Mouse (Mus musculus) embryo, embryonic 10 days (tissue): ENCODE data around the gene S100a16.

Experiments used
- DNase-seq: peaks from one replicate; pipeline ENCODE4 v3.0.0-alpha.2; 2015; ENCODE audit warnings: low spot score

S100a16 gene

DNA sequence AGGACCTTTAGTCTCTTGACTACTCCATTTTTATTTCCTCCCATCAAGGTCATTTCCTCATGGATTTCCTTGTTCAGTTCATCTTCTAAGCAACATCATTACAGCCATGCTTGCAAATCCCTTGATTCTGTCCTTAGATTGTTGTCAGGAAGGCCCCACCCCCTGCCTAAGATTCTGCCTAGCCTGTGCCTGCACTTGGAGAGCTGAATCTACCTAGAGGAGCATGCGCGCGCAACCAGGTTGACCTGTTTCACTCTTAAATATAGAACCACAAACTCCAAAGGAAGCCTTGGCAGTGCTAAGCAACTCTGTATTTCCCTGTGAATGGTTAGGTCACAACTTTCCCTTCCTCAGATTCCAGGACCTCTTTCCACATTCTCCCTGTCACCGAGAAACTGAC, 19.3 kb upstream of the S100a16 start:
- DNase-seq = no peak

DNA sequence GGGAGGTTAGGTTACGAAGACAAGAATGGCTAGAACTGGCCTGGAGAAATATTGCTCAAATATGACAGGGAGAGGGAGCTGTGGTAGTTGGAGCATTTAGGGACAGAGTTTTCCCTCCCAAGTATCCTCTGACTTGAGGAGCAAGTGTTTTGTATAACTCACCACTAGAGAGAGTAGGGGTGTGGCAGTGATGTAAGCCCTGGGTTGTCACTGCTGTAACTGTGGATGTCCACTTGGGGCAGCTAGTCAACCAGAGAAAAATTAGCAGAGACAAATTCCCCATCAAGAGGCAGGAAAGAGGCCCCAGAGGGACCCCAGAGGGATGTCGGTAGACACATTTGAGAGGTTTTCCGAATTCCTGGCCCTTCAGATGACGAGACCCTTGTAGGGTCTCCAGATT, 11.6 kb upstream of the S100a16 start:
- peak; percentile 60 for DNase-seq

DNA sequence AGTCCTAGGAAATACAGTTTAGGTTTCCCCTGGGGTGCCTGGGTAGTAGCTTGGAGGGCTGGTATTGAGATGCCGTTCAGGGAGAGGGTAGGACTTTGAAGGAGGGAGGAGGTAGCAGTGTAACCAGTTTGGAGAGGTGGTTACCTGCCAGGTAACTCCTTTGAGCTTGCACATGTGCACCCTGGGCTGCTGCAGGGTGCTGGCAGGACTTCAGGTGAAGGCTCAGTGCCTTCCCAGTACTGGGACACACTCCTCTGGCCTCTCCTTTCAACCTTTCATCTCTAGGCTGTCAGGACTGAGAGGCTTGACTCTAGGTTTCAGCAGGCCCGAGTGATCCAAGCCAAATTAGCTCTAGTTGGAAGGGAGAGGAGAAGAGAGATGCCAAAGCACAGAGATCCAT, 11.0 kb upstream of the S100a16 start:
- DNase-seq = no peak

DNA sequence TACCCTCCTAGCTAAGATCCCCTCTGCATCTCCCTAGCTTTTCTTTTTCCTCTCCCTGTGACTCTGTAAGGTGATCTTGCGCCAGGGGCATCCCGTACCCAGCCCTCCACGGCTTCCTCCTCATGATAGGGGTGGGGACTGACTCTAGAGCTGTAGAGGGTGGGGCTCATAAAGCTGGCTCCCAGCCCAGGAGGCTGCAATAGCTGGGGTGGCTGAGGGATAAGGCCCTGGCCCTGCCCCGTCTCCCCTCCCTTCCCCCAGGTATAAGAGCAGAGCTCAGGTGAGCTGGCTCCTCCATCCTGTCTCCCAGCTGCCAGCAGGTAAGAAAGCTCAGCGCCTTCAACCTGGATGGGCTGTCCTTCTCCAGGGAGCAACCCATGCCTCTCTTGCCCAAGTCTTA, 10.5 kb upstream of the S100a16 start, which contains the start of gene S100a14:
Gene S100a14, plus strand, starts transcription at position 277 of the 400 bp plus-strand sequence.
- no peak for DNase-seq

DNA sequence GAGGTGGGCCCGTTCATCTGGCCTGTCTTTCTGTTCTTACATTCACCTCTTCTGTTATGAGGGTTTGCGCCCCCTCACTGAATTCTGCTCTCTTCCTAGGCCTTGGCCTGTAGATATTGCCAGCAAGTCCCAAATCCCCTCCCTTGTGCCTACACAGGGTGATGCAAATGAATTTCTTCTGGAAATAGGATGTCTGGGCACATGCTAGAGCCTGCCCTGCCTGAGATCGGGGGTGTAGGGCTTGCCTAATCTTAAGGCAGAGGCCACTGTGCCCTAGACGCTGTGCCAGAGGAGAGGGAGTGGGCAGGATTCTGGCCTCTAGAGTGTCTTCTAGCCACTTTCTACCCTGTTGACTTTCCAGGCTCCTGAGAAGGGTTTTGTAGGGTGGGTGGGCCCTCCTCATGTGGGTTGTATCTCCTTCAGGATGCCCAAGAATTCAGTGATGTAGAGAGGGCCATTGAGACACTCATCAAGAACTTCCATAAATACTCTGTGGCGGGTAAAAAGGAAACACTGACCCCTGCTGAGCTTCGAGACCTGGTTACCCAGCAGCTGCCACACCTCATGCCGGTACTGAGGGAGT, 9.7 kb upstream of the S100a16 start:
- no peak for DNase-seq

DNA sequence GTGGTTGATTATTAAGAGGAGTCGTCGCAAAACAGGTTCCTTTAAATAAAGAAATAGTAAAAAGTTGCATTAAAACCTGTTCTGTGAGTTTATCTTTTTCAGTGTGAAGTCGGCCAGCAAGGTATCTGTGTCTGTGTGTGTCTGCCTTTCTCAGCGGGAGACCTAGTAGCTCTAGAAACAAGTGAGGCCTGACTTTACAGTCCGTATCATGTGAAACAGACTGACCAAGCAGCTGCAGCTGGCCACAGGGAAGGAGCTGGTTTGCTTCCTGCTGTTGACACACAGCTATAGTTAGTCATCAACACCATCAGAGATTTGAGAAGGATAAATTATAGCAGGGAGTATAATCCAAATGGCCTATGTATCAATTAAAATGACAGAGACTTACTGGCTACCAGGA, 5.3 kb upstream of the S100a16 start:
- DNase-seq = no peak

DNA sequence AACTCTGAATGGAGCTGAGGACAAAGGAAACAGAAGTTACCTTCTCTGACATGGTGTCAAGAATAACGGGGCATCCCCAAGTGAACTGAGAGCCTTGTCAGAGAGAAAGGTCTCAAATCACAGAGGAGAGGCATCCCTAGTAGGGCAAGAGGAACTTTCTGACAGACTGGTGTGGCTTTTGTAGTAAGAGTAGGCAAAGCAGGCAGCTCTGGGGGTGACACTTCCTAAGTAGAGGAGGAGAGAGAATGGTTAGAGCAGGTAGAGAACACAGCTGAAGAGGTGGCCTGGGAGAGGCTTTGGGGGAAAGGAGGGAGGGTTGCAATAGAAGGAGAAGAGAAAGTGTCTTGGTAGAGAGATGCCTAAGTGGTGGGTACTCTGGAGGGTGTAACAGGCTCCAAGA, 1.6 kb upstream of the S100a16 start:
- no peak for DNase-seq

DNA sequence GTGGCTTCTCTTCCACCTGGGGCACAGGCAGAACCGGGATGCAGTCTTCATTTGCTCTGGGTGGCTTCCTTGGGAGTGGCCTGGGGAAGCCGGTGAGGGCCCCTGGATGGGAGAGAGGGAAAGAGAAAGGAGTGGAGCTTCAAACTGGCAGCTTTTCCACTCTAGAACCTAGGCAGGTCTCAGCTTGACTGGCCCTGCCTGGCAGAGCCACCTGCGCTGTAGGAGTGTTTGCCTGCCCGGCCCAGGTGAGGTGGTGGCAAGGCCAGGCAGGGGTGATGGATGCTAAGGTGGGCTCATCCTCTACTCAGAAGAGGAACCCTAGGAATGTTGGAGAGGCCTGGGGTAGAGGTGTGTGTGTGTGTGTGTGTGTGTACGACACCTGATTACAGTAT, 847 bp downstream of the S100a16 start:
- no peak for DNase-seq

DNA sequence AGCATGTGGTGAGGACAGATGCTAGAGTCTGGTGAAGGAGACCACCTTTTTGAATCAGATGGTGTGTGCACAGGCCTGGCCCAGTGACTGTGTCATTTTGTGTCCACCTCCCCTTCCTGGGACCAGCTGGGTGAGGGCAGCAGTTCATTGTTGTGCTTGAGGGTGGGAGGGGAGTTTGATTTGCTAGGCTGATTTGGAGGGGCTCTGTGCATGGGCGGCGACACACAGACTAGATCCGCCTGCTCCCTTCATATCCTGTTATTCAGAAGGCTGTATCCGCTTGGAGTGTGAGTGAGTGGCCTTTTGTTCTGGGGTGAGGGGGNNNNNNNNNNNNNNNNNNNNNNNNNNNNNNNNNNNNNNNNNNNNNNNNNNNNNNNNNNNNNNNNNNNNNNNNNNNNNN, 3.9 kb downstream of the S100a16 start:
- peak; percentile 45 for DNase-seq

DNA sequence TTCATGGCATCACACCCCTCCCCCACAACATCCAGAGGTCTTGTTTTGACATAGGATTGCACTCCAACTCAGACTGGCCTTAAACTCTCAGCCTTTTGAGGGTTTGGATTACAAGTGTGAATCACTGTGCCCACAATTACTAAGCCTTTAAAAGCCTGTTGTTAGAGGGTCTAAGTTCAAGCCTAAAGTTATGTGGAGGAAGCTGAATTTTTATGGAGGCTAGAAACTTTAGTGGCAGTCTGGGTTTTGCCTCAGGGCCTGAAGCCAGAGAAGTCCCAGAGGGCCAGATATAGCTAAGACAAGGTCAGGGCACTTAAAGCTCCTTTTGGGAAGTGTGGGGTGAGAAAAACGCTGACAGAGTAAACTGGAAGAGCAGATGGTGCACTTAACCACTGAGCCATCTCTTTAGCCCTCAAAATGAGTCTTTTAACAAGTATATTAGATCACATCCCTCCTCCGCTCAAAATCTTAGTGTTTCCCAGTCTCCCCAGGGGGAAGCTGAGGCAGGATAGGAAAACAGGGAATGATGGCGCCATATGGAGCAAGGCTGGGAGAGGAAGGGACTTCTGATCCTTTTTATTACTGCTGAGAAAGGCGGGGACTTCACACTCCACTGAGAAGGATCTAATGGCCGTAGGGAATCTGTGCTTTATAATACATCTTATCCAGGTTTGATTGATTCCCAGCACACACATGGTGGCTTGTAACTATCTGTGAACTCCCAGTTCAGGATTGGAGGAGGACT, 12.8 kb downstream of the S100a16 start:
- no peak for DNase-seq

DNA sequence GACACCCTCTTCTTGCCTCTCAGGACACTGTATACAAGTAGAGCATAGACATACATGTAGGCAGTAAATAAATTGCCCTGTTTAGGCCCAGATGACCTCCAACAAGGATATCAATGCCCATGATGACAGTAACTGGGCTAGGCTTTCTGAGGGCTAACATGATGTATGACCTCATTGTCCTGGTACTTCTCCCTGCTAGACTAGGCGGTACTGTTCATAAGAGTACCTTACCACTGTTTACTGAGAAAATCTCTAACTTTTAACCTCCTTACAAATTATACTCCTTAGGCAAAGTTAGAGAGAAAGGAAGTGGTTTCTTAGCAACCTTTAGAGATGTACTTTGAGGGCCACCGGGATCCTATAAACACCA, 13.4 kb downstream of the S100a16 start:
- no peak for DNase-seq

DNA sequence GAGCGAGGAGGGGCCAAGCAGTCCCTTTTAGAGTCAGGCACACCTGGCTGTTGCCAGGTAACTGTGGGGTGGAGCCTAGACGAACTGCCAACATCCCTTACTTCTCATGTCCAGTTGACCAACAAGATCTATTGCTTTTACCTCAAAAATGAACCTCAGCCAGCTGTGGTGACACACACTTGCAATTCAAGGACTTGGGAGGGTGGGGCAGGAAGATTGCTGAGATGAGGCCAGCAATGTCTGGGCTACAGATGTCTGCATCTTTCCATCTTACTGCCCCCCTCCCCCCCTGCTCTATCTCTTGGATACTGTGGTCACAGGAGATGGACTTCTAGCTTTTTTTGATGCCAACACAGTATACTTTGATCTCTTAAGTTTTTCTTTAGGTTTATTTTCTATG, 15.2 kb downstream of the S100a16 start:
- no peak for DNase-seq

DNA sequence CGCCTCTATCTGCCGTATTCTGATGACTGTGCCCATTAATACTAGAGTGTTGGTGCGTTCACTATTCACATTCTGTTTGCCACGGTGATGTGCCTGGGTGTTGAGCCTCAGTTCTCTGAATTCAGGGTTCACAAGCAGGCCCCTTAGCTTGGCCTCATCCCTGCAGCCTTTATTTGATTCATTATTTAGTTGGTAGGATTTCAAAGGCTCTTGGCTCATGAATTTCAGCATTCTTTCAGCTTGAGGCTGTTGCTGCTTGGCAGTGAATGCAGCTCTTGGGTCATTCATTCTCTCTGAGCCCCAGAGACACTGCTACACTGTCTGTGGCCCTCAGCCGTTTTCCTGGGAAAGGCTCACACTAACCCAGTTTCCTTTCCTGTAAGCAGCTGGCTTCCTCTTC, 18.9 kb downstream of the S100a16 start:
- no peak for DNase-seq

DNA sequence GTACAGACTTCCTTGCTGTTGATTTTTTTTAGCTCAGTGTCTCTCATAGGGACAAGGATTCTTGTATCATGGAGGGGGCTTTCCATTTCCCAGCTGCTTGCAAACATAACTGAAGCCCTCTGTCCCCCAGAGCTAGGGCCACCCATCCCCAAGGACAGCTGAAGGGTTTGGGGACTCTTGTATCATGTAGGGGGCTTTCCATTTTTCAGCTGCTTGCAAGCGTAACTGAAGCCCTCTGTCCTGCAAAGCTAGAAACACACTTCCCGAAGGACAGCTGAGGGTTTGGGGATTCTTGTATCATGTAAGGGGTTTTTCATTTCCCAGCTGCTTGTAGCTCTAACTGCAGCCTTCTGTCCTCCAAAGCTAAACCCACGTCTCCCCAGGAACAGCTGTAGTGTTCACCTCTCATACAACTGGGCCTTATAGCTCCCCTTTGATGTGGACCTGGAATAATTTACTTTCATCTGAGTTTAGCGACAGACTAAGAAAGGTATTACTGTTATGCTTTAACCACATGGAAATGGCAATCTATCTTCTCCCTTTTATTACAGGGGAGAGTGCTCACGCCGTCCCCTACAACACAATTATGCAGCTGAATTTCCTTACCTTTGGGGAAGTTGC, 23.1 kb downstream of the S100a16 start, which contains the start of gene S100a3:
Gene S100a3, plus strand, starts transcription at position 571 of the 621 bp plus-strand sequence.
- no peak for DNase-seq

DNA sequence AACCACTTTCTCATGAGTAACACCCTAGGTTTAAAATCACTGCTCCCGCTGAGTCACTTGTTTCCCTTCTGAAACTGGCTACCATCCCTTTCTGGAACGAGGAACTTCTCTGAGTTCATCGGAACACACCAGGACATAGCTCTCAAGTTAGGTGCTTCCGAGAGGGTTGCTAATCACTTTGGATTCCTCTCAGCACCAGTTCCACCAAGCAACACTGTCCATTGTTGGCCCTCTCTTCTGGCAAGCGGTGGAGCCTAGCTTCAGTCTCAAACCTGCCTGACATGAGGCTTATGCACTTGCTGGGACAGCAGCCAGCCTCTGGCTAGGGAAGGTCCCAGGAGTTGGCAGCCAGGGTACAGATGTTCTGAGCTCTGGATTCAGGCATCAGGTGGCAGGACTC, 37.6 kb downstream of the S100a16 start:
- DNase-seq = no peak

DNA sequence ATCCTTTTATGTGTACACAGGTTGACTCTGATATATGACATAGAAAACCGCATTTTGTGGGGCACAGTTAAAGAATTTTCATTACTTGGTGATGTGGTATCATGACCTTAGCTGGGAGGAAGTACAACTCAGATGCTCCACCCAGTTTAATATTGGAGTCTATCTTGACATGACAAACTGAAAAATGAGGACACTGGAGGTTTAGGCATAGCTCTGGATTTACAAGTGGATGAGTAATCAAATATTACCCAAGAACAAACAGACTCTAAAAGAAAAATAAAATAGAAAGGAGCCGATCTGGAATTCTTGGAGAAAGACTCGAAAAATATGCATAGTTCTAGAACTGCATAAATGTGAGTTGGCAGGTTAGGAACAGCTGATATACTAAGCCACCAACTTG, 38.3 kb downstream of the S100a16 start:
- no peak for DNase-seq

DNA sequence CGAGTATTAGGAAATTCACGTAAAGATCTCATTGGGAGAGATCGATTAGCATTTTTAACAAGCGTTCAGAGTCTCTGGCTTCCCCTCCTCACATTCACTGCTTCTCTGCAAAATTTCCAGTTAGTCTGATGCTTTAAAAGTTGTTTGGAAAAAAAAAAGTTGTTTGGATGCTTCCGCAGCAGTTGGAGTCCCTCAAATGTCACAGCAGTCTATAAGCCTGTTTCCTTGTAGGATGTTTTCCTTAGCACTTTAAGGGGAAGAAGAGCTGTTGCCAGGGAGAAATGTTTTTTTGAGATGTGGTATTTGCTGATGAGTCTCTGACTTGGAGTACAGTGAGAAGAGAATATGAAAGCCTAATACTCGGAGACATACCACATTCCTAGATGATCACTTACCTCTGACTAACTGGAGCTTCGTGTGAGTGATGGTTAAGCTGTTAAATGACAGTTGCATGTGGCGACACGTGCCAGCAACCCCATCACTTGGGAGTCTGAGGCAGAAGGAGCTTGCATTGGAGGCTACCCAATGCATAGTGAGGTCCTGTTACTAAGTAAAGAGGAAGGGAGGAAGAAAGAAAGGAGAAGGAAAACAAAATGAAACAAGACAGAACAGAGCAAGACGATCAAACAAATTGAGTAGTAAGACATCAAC, 39.4 kb downstream of the S100a16 start:
- DNase-seq = no peak

DNA sequence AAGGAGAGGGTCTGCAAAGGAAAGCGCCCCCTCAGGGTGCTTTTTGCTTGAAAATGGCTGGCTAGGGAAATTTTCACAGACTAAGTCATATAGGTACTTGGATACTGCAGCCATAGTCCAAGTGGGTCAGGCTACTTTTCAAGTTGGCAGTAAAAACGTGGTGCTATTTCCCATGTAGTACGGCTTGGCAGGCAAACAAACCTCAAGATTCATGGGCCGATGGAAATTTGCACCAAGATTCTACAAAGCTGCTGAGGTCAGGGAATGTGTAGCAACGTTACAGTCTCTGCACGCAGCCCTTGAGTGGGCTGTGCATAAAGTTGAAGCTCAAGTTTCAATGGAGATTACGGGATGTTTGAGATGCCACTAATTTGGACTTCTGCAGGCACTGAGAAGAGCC, 42.4 kb downstream of the S100a16 start:
- no peak for DNase-seq

DNA sequence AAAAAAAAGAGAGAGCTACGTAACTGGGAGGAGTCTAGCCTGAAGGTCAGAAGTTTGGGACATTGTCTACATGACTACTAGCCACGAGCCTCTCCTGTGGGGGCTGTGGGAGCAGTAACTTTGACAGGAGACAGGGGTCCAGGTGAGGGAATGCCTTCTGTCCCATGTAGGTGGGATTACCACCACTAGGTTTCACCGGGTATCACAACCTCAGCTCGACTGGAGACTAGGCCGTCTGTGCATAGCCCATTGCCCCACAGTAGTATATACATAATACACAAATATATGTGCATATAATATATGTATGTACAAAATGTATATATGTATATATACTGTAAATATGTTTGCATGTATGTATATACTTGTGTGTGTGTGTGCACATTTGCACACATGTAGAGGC, 44.1 kb downstream of the S100a16 start:
- DNase-seq = no peak

DNA sequence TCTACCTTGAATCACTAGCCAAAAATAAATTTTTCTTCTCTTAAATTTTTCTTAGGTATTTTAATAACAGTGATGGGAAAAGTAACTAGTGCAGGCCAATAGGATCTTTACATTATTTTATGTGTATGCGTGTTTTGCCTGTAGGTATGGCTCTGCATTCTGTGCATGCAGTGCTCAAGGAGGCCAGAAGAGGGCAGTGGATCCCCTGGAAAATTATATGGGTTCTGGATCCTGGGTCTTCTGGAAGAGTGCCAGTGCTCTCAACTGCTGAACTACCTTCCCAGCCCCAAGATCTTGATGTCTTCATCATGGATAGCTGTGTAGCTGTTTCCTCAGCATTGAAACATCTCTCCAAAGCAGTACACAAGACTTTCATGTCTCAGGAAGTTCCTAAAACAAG, 45.1 kb downstream of the S100a16 start:
- DNase-seq = no peak

DNA sequence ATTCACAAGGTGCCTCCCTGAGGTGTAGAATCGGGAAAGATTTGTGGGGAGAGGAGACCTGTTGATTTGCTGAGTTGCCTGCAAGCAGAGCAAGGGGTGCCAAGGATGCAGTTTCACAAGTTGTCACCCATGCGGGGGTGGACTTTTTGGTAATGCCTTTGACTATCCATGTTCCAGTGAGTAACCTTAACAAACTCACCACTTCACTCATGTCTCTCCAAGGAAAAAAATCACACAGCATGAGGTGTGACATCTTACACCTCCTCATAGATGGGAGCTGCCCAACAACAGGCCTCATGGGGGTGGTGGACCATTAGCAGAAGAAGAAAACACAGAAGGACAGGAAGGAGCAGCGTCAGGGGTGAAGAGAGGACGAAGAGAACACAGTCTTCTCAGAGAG, 45.5 kb downstream of the S100a16 start:
- DNase-seq = no peak

DNA sequence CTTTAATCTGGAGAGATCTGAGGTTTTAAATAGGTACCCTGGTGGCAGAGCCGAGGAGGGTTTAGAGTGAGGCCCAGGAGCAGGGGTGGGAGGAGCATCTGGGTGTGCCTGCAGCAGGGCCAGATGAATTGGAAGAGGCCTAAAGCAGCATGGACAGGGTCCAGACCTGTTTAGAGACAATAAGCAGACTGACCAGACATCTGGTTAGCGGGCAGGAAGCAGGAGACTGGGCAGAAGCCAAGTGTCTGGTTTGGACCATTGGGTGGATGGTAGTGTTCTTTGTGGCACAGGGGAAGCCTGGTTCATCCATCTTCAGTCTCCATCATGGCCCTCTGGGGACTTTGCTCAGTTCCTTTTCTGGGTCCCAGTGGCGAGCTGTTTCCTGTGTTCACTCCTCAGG, 46.8 kb downstream of the S100a16 start:
- no peak for DNase-seq

DNA sequence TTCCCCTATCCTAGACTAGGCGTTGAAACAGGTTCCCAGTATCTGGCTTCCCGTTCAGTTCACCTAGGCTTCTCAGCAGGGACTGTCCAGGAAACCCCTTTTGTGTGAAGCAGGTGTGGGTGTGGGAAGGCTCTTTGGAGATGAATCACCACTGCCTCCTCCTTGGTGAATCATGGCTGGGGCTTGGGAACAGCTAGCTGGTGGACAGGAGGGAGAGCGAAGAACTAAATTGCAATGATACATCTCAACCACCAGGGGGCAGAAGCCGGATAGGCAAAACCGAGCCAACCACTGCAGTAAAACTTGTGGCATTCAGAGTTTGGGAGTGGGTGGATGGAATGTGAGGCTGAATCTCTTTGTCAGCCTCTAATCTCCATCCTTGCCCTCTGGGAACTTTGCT, 48.5 kb downstream of the S100a16 start:
- peak; percentile 86 for DNase-seq
